Mouse (Mus musculus) lung, postnatal 4 days (tissue): ENCODE measurements at regions not wholly inside any gene's neighbourhood (a gene's known extent, or its start where the extent isn't known, plus 50 kb on each side); places are given as distances from the start of the nearest gene placed in this dataset.

Source experiments
- DNase-seq, 2 experiments: peaks; one replicate each; pipeline ENCODE4 v3.0.0; 2021

- DNase-seq, result no peak
These were observed 58.6 kb downstream of the Mrm1 start for GRCm38 (mm10) chr11:84760622-84761196.

GRCm38 (mm10) chr11:84759478-84759986 lies 59.8 kb downstream of the Mrm1 start:
- no peak for DNase-seq

GRCm38 (mm10) chr11:84752007-84752406 lies 67.3 kb downstream of the Mrm1 start:
- DNase-seq, result no peak

GRCm38 (mm10) chr11:84749490-84750349 lies 69.6 kb downstream of the Mrm1 start:
- DNase-seq, result no peak

DNA sequence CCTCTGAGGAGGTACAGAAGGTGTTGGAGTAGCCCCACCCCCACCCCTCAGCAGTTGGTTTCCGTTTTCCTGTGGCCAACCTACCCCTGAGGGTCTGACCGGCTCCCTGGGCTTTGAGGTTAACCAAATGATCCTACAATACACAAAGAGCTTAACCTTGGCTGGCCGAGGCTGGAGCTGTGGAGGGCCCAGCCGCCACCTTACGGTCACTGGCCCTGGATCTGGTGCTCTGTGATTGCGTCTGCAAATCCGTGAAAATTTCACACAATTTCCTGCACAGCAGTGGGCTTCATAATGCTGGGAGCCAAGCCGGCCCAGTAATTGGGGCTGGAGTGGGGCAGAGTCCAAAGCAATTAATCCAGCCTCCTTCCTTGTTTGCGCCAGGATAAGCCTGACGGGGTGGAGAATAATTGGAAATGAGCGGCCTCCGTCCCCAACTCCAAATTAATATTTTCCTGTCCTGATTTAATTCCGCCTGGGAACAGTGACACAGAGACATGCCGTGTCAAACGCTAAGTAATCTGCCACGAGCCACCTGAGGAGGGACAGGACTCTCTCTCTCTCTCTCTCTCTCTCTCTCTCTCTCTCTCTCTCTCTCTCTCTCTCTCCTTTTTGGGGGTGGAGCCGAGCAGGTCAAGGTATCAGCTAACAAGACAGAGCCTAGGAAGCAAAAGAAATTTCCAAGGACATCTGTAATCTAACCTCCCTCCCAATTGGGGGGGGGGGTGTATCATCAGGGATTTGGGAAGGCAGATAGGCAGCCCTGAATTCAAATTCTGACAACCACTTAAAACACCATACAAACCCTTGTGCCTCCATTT lies 80.3 kb downstream of the Mrm1 start:
- no peak for DNase-seq

DNA sequence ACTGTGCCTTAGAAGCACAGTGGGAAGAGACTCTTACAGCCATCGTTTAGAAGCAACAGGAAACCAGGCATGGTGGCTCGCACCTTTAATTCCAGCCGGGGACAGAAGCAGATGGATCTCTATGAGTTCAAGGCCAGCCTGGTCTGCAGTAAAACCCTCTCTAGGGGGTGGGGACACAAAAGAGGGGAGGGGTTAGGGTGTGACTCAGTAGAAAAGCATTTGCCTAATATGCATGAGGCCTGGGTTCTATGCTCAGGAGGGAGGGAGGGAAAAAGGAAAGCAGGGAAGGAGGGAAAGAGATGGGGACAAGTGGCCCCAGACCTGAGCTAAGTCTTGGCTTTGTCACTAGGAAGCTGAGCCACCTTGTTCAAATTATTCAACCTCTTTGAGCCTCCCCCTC lies 81.2 kb downstream of the Mrm1 start:
- DNase-seq, result no peak

DNA sequence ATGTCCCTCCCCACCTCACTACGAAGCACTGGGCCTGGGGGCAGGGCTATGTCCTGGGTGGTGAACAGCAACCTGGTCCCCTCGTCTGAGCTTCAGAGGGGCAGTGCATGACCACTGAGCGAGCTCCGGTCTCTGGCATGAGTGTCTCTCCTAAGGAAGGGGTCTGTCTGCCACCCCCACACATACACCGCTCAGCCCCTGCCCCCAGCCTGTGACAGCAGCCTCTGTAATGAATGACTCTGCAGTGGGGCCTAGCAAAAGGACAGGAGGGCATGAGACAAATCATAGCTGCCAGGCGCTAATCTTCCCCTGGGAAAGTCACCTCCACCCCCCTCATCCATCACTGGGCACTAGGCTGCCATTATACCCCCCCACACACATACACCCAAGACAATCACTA lies 87.4 kb downstream of the Mrm1 start:
- no peak for DNase-seq

- DNase-seq, result no peak
These were observed 89.1 kb downstream of the Mrm1 start for GRCm38 (mm10) chr11:84730218-84730617.

DNA sequence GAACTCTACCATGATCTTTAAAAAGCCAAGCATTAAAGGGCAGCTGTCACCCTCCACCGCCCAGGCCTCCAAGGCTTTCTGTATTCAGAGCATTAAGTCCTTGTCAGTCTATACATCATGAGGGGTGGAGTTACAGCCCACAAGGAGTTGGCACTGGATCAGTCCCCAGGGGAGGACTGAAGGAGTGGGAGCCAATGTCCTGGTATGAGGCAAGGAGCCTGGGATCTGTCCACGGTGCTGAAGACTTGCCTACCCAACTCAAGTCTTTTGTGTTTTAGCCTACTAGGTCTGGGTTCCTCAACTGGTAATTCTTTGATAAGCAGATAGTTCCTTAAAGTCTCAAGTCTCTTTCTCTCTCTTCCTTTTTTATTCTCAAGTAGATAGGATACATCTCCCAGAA lies 90.1 kb downstream of the Mrm1 start:
- peak; percentile 34 to 50 for DNase-seq

DNA sequence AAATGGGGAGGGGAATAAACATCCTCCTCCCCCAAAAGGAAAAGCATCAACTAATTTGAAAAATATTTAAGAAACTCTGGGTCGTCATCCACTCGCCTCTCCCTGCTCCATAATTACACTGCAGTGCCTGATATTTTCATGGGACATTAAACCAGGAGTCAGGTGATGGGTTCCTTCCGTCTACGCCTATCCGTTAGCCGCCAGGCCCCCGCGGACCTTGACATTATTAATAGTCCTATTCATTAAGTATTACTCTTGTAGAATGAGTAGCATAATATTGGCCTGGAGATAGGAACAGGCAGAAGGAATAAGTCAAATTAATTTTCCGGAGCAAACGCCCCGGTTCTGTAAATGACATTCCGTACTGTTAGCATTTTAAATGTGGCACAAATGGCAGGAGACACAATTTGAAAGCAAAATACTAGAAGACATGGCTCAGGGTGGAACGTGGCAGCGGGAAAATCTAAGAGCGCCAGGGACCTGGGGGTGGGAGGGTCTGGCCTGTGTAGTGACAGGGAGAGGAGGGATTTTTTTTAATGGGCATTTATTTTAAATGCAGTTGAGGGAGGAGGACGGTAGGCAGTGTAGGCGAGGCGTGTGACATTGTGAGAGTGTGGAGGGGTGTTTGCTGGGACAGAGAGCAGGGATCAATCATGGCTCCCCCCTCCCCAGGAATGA lies 93.2 kb downstream of the Mrm1 start:
- no peak for DNase-seq

DNA sequence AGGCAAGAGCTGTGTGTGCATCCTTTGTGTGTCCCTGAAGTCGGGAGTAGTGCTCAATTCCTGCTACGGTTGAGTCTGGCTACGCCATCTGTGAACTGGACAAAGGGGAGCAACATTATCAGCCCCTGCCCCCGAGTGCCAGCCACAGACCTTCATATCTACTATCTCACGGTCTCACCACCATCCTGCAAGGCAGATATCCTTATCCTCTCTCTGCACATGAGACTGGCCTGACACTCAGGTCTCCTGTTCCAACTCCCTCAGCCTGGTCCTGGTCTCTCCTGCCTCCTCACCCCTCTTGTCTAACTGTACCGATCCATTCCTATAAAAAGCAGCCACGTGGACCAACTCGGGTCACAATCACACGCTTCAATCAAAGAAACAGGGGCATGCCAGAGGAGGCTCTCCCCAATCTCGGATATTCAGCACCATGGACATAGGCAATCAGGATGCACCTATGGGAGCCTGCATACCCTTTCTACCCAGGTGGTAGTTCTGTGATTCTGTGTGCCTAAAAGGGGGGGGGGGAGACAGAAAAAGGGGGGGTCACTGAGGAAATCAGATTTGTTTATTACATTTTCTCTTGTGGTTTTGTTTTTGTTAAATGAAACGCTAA lies 94.0 kb downstream of the Mrm1 start:
- no peak for DNase-seq

DNA sequence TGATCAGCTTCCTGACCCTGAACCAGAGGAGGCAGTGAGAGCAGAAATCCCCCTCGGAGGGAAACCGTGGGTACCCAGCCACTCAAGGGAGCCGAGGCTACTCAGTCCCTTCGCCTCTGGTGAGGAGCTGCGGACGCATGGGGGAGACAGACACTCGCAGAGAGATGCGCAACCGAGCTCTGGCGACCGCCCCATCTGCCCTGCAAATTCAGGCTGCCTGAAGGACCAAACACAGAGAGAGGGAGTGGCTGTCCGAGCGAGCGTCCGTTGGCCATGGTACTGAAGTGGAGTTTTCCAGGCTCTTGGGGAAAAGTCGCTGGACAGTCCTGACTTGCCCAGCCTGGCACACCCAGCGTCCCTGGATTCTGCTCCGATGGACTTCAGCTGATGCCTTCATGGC lies 95.2 kb downstream of the Mrm1 start:
- peak; percentile 25 to 37 for DNase-seq

- no peak for DNase-seq
These were observed 96.6 kb downstream of the Mrm1 start for GRCm38 (mm10) chr11:84722658-84723201.

GRCm38 (mm10) chr11:84721979-84722378 lies 97.3 kb downstream of the Mrm1 start:
- no peak for DNase-seq

DNA sequence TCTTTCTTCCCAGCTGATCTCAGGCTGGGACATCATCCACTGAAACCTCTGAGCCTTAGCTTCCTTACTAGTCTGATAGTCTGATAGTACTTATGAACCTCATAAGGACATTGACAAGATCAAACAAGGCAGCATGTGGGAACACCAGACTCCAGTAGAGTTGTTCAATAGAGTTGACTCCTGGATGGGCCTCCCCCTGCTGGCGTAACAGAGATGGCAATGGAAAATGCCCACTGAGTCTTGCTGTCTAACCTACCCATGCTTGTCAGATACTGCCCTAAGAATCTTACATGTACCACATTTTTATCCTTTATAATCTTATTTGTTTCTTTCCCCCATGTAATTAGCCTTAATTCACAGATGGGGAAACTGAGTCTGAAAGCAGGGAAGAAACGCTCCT lies 98.2 kb downstream of the Mrm1 start:
- DNase-seq, result no peak

DNA sequence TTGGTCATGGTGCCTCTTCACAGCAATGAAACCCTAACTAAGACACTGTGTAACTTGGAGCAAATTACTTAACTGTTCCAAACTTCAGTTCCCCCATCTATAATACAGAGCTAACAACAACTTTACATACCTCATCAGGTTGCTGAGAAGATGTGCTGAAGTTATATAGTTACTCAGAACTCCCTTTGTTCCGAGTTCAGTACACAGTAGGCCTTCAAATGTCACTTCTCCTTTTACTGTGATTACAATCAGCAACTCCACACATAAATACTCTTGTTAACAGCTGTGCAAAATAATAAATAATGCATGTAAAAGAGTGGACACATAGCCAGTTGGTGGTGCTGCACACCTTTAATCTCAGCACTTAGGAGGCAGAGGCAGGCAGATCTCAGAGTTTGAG lies 99.5 kb downstream of the Mrm1 start:
- no peak for DNase-seq

DNA sequence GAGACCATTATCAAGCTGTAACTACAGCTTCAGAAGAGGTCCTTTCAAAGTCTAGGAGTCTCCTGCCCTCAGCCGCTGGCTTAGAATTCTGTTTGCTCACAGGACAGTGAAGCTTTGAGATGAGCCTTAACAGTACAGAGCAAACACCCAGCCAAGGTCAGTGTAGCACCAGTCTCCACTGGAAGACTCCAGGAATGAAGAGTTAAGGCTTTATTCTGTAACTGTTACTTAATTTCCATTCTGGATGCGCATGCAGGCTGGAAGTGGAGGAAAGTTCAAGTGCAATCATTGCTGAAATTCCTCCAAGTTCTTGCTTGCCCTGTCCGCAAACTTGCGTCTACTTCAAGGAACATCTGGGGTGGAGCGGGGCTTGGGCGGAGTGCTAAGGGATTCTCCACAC lies 106.6 kb downstream of the Mrm1 start:
- DNase-seq, result no peak

DNA sequence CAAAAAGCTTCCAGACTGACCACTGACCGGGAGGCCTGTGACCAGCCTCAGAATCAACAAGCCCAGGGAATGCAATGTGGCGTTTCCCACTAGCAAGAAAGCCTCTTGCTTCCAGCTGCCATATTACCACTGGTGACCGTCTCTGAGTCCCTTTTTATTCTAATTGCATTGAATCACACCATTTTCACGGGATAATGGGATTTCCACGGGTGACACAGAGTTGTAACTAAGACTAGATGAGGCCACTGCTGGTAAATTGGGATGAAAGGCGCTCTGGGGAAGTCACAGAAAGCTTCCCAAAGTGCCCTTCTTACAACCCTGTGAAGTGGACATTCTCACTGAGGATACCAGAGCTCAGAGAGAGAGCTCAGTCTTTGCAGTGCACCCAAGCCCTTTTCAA lies 107.4 kb downstream of the Mrm1 start:
- DNase-seq, result no peak

DNA sequence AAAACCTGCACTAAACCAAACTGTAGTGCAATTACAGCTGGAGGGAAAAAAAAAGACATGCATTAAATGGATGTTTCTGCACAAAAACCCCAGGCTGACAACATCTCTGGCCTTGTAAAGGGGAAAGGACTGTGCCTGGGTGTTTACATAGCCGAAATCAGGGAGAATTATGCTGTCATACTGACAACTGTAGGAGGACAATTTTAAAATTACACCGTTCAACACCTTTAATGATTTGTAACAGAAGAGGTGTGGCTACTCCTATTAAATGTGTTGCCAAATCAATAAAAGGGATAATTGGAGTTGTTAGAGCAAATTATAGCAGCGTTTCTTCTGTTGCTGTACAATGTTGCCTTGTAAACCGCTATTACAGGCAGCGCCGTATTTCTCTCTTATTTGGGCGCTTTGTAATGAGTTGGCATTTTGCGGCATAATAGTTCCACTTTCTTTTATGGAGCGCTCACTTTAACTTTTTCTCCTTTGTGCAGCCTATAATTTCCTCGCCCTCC lies 111.0 kb downstream of the Mrm1 start:
- peak in 1 of 2 experiments; percentile 9 for DNase-seq

GRCm38 (mm10) chr11:84707772-84708171 lies 111.5 kb downstream of the Mrm1 start:
- peak in 1 of 2 experiments; percentile 19 for DNase-seq

GRCm38 (mm10) chr11:84706692-84707091 lies 112.6 kb downstream of the Mrm1 start:
- peak in 1 of 2 experiments; percentile 16 for DNase-seq
